Mouse (Mus musculus) CH12.LX (cell line): ENCODE measurements at regions not wholly inside any gene's neighbourhood (a gene's known extent, or its start where the extent isn't known, plus 50 kb on each side); places are given as distances from the start of the nearest gene placed in this dataset.

Source experiments
- DNase-seq: peaks from one replicate; pipeline ENCODE4 v3.0.0-alpha.2; 2013; ENCODE audit errors: extremely low read depth
- H3K27ac ChIP-seq: 2 replicates; pipeline ENCODE4 v1.5.1; 2012; ENCODE audit warnings: low read depth, mild to moderate bottlenecking, control low read depth, moderate library complexity; ENCODE audit not compliant: insufficient read depth
- H3K27me3 ChIP-seq: replicated peaks from 2 replicates; pipeline ENCODE3; 2012; ENCODE audit warnings: inconsistent platforms
- H3K36me3 ChIP-seq, 2 experiments: replicated peaks in 1 of 2; 2 replicates each; pipeline versions ENCODE3 to v1.6.1; 2012; ENCODE audit warnings: inconsistent platforms in 1 of 2, low read length in 1 of 2, mild to moderate bottlenecking in 1 of 2, mixed read lengths in 1 of 2, moderate library complexity in 1 of 2; ENCODE audit not compliant: control insufficient read depth in 1 of 2, insufficient read depth in 1 of 2
- H3K4me1 ChIP-seq, 2 experiments: 2 replicates each; pipeline ENCODE4 v1.6.1; 2012; ENCODE audit warnings: inconsistent platforms in 1 of 2, moderate library complexity in 1 of 2; ENCODE audit not compliant: insufficient read depth in 2 of 2, control insufficient read depth in 1 of 2
- H3K4me2 ChIP-seq: 2 replicates; pipeline ENCODE4 v1.6.1; 2012; ENCODE audit warnings: low read depth, mild to moderate bottlenecking, control low read depth; ENCODE audit not compliant: poor library complexity, insufficient read depth, severe bottlenecking
- H3K4me3 ChIP-seq, 3 experiments: fragments of 150-350 bp in 1 of 3; sonication (generic) in 1 of 3; replicated peaks in 1 of 3; 2 replicates each; pipeline versions ENCODE3 to v1.5.1; 2011 to 2012; ENCODE audit warnings: low read depth in 2 of 3, low read length in 2 of 3, mild to moderate bottlenecking in 2 of 3, moderate library complexity in 2 of 3, control low read depth in 1 of 3, improper control_type of control experiment in 1 of 3, inconsistent platforms in 1 of 3, mixed read lengths in 1 of 3; ENCODE audit not compliant: poor library complexity in 1 of 3
- H3K79me2 ChIP-seq: replicated peaks from 2 replicates; pipeline ENCODE4 v1.6.1; 2012; ENCODE audit warnings: mild to moderate bottlenecking, moderate library complexity; ENCODE audit not compliant: control insufficient read depth, poor library complexity, insufficient read depth, severe bottlenecking; ENCODE audit errors: extremely low read depth
- H3K9ac ChIP-seq: 2 replicates; pipeline ENCODE4 v1.6.1; 2012; ENCODE audit warnings: low read depth, mild to moderate bottlenecking, control low read depth, moderate library complexity; ENCODE audit not compliant: insufficient read depth
- H3K9me3 ChIP-seq: replicated peaks from 2 replicates; pipeline ENCODE3; 2012; ENCODE audit warnings: low read length, inconsistent platforms, mixed read lengths
- CHD2 ChIP-seq: IDR thresholded peaks from 2 replicates; pipeline ENCODE4 v1.6.1; 2011; ENCODE audit warnings: low read length, improper control_type of control experiment
- CTCF ChIP-seq, 2 experiments: IDR thresholded peaks in 1 of 2; conservative IDR thresholded peaks in 1 of 2; 2 replicates each; pipeline ENCODE4 v1.5.1; 2011 to 2012; ENCODE audit warnings: low read depth in 2 of 2, low read length in 2 of 2, improper control_type of control experiment in 1 of 2, inconsistent platforms in 1 of 2, mild to moderate bottlenecking in 1 of 2, moderate library complexity in 1 of 2
- HCFC1 ChIP-seq: IDR thresholded peaks from 2 replicates; pipeline ENCODE4 v1.6.1; 2012; ENCODE audit warnings: low read depth, mild to moderate bottlenecking, inconsistent platforms, low read length, improper control_type of control experiment
- JUN ChIP-seq: IDR thresholded peaks from 2 replicates; pipeline ENCODE4 v1.6.1; 2011; ENCODE audit warnings: low read depth, mild to moderate bottlenecking, low read length, improper control_type of control experiment, moderate library complexity; ENCODE audit not compliant: insufficient read depth
- MAFK ChIP-seq: IDR thresholded peaks from 2 replicates; pipeline ENCODE4 v1.6.1; 2011; ENCODE audit warnings: low read length, improper control_type of control experiment; ENCODE audit not compliant: insufficient replicate concordance
- MXI1 ChIP-seq: IDR thresholded peaks from 2 replicates; pipeline ENCODE4 v1.6.1; 2011; ENCODE audit warnings: mild to moderate bottlenecking, low read depth, low read length, improper control_type of control experiment
- MYC ChIP-seq: IDR thresholded peaks from 2 replicates; pipeline ENCODE4 v1.6.1; 2011; ENCODE audit warnings: low read depth, mild to moderate bottlenecking, improper control_type of control experiment, low read length
- NRF1 ChIP-seq: IDR thresholded peaks from 2 replicates; pipeline ENCODE4 v1.6.1; 2014; ENCODE audit warnings: low read depth, mild to moderate bottlenecking, inconsistent platforms, low read length, improper control_type of control experiment, moderate library complexity
- PAX5 ChIP-seq: IDR thresholded peaks from 2 replicates; pipeline ENCODE4 v1.6.1; 2012; ENCODE audit warnings: low read length, inconsistent platforms, mixed read lengths
- POLR2A ChIP-seq: IDR thresholded peaks from 2 replicates; pipeline ENCODE4 v1.6.1; 2011; ENCODE audit warnings: low read depth, mild to moderate bottlenecking, improper control_type of control experiment, low read length
- POLR2AphosphoS2 ChIP-seq: IDR thresholded peaks from 2 replicates; pipeline ENCODE4 v1.6.1; 2011; ENCODE audit warnings: low read depth, low read length, improper control_type of control experiment
- SMC3 ChIP-seq: IDR thresholded peaks from 2 replicates; pipeline ENCODE4 v1.6.1; 2011; ENCODE audit warnings: low read depth, low read length, improper control_type of control experiment
- TBP ChIP-seq: conservative IDR thresholded peaks from 2 replicates; pipeline ENCODE4 v1.6.1; 2011; ENCODE audit warnings: low read depth, low read length, improper control_type of control experiment
- USF2 ChIP-seq: conservative IDR thresholded peaks from 2 replicates; pipeline ENCODE4 v1.6.1; 2011; ENCODE audit warnings: low read depth, low read length, improper control_type of control experiment
- ZC3H11A ChIP-seq: IDR thresholded peaks from 2 replicates; pipeline ENCODE4 v1.6.1; 2012; ENCODE audit warnings: low read depth, mild to moderate bottlenecking, inconsistent platforms, low read length, improper control_type of control experiment
- ZNF384 ChIP-seq: IDR thresholded peaks from 2 replicates; pipeline ENCODE4 v1.6.1; 2012; ENCODE audit warnings: low read depth, low read length, improper control_type of control experiment, inconsistent platforms
- dilution Hi-C: fragments of 300-500 bp; cut with MboI; formaldehyde crosslinking; loops from 2 replicates; pipeline ENCODE4 v1.14.3; 2020; ENCODE audit warnings: low sequenced_read_pairs; ENCODE audit not compliant: extremely low pct_unique_long_range_greater_than_20kb, extremely low pct_ligation_motif_present
- in situ Hi-C: fragments of 300-500 bp; cut with MboI; formaldehyde crosslinking; loops from 3 replicates; pipeline ENCODE4 v1.14.3; 2019; ENCODE audit warnings: low sequenced_read_pairs, low pct_ligation_motif_present, low pct_unique_long_range_greater_than_20kb, mixed read lengths

DNA sequence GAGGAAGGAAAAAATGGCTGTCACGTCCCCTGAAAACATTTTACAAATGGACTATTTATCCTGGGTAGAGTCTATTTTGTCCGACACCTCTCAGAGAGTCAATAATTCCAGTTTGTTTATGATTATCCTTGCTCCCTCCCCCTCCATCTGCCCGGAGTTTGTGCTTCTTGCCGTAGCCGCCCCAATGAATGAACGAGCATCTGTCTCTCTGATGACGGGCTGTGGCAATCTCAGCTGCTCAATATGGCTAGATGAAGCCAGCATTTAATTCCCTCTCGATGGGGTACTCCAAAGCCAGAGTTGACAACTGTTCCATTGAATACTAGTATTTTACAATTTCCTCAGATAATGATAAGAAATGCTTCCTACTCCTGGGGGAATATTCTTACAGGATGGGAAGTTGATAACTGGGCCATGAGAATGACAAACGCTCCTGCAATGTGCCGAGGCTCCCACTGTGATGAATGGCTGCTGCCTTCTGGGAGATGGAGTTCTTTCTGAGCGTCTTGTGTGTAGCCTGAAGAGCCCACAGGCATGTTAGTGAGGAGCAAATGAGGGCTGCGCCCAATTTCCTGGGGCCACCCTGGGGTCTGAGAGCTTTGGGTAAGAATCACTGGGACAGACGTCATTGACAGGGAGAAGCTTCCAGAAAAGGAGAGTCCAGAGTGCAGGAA lies 128.6 kb upstream of the Fstl4 start:
- TF ChIP-seq SMC3, result no peak
- no peak for TF ChIP-seq PAX5
- no peak for TF ChIP-seq POLR2AphosphoS2
- no peak for TF ChIP-seq HCFC1
- TF ChIP-seq JUN, result no peak
- TF ChIP-seq NRF1, result no peak
- no peak for TF ChIP-seq MAFK
- no peak for TF ChIP-seq POLR2A
- no peak for TF ChIP-seq MXI1
- no peak for TF ChIP-seq CHD2
- no peak for TF ChIP-seq ZC3H11A
- TF ChIP-seq ZNF384, result no peak
- TF ChIP-seq USF2, result no peak
- TF ChIP-seq MYC, result no peak
- Histone ChIP-seq H3K79me2 (no peaks in the 10 kb centered on the region), H3K27ac (no peak overlapping the region), H3K36me3 (no peaks in the 10 kb centered on the region), H3K4me3 (no peak overlapping the region), H3K9ac (no peak overlapping the region), H3K4me1 (no peaks in the 10 kb centered on the region), H3K4me2 (no peak overlapping the region), H3K27me3 (peaks cover 88% of the 10 kb centered on the region), H3K9me3 (peaks cover 4% of the 10 kb centered on the region)
- in situ Hi-C loops (no loop called here), dilution Hi-C loops (no loop called here)
- DNase-seq, result no peak

DNA sequence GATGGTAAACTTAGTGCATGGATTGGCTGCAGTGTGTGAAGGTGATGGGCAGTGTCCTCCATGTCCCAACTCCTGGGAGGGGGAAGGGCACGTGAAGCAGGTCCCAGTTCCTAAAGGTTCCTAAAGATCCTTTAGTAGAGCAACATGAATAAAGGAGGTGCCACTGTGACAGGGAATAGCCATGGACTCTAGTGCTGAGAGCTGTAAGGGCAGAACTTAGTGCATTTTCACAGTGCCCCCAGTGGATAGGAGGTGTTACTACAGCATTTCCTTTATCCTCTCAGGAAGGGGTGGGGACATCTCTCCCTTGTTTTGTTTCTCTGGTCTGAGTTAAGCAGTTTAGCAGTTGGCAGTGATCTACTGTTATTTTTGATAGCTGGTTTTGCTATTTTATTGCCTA lies 125.5 kb upstream of the Fstl4 start:
- in situ Hi-C loops (no loop called here), dilution Hi-C loops (no loop called here)
- H3K4me1 ChIP-seq, result no peaks in the 10 kb centered on the region
- no peak overlapping the region for H3K4me2 ChIP-seq
- peaks cover 4% of the 10 kb centered on the region for H3K9me3 ChIP-seq
- H3K27ac ChIP-seq, result no peak overlapping the region
- TF ChIP-seq TBP (no peak), CTCF (conservative IDR thresholded peaks at IDR 0.05 in 1 of 2, IDR thresholded peaks at IDR 0.05 in 1 of 2; ENCODE audit: low read depth in 2 of 2, low read length in 2 of 2) (peak; percentile 56 to 76)
- TF ChIP-seq, all 38 proteins: peak for 1
- no peaks in the 10 kb centered on the region for H3K79me2 ChIP-seq
- H3K9ac ChIP-seq, result no peak overlapping the region
- peaks cover 86% of the 10 kb centered on the region for H3K27me3 ChIP-seq
- no peak overlapping the region for H3K4me3 ChIP-seq
- peak; percentile 13 for DNase-seq
- no peaks in the 10 kb centered on the region for H3K36me3 ChIP-seq
